Mouse (Mus musculus): Measurements from ENCODE around the gene Cntn1.
"Not testable (repeated sequence)": the region's sequence is repeated elsewhere in the genome, so short reads cannot be mapped to it uniquely, and the experiment has no call there.

The Cntn1 gene

GRCm38 (mm10) chr15:92268741-92269322, 217.9 kb downstream of the Cntn1 start:
- DNase-seq (ENCODE audit: low spot score): no peak

GRCm38 (mm10) chr15:92271801-92272365, 220.9 kb downstream of the Cntn1 start:
- no peak for DNase-seq (ENCODE audit: low spot score)

GRCm38 (mm10) chr15:92276826-92277225, 225.9 kb downstream of the Cntn1 start:
- no peak for DNase-seq (ENCODE audit: low spot score)

- no peak for DNase-seq (ENCODE audit: low spot score)
Observed at GRCm38 (mm10) chr15:92277984-92278383, 227.0 kb downstream of the Cntn1 start.

- DNase-seq (ENCODE audit: low spot score): no peak
Observed at GRCm38 (mm10) chr15:92280966-92281365, 230.0 kb downstream of the Cntn1 start.

- no peak for DNase-seq (ENCODE audit: low spot score)
Observed at GRCm38 (mm10) chr15:92287616-92288015, 236.7 kb downstream of the Cntn1 start.

GRCm38 (mm10) chr15:92296479-92296878, 245.5 kb downstream of the Cntn1 start:
- DNase-seq (ENCODE audit: low spot score): no peak

GRCm38 (mm10) chr15:92302796-92303195, 251.8 kb downstream of the Cntn1 start:
- peak; percentile 21 for DNase-seq (ENCODE audit: low spot score)

GRCm38 (mm10) chr15:92304221-92304620, 253.3 kb downstream of the Cntn1 start:
- no peak for DNase-seq (ENCODE audit: low spot score)

- DNase-seq (ENCODE audit: low spot score): no peak
Observed at GRCm38 (mm10) chr15:92321959-92322358, 271.0 kb downstream of the Cntn1 start.

- DNase-seq (ENCODE audit: low spot score): no peak
Observed at GRCm38 (mm10) chr15:92327111-92327510, 276.1 kb downstream of the Cntn1 start.

GRCm38 (mm10) chr15:92340253-92340652, 289.3 kb downstream of the Cntn1 start:
- DNase-seq (ENCODE audit: low spot score): no peak

- DNase-seq (ENCODE audit: low spot score): no peak
Observed at GRCm38 (mm10) chr15:92341424-92341823, 290.5 kb downstream of the Cntn1 start.

GRCm38 (mm10) chr15:92344136-92344869, 293.3 kb downstream of the Cntn1 start:
- no peak for DNase-seq (ENCODE audit: low spot score)

- no peak for DNase-seq (ENCODE audit: low spot score)
Observed at GRCm38 (mm10) chr15:92347426-92347825, 296.5 kb downstream of the Cntn1 start.

GRCm38 (mm10) chr15:92347902-92348301, 296.9 kb downstream of the Cntn1 start:
- no peak for DNase-seq (ENCODE audit: low spot score)

GRCm38 (mm10) chr15:92348453-92348852, 297.5 kb downstream of the Cntn1 start:
- DNase-seq (ENCODE audit: low spot score): not testable (repeated sequence)

GRCm38 (mm10) chr15:92364153-92364552, 313.2 kb downstream of the Cntn1 start:
- DNase-seq (ENCODE audit: low spot score): no peak

- DNase-seq (ENCODE audit: low spot score): no peak
Observed at GRCm38 (mm10) chr15:92364592-92364991, 313.6 kb downstream of the Cntn1 start.
